Mouse (Mus musculus) kidney, embryonic 15.5 days (tissue): ENCODE measurements around the gene Sept6. TPM values are rescaled to one million over a fixed set of nuclear protein-coding genes. Genes with fewer than 3 reads are reported as not detected.

Experiments used
- ATAC-seq: fragments of 200-750 bp; cut with Nextera tagmentation; replicated peaks from 2 replicates; pipeline ENCODE4 v1.8.0; 2017; ENCODE audit warnings: moderate TSS enrichment; ENCODE audit not compliant: low FRiP score
- H3K27ac ChIP-seq: fragments of 300-500 bp; sonication (generic); 2 replicates; pipeline ENCODE4 v1.5.1; 2015; ENCODE audit warnings: mild to moderate bottlenecking, inconsistent platforms
- H3K27me3 ChIP-seq: fragments of 300-500 bp; sonication (generic); 2 replicates; pipeline ENCODE4 v1.6.1; 2015; ENCODE audit warnings: inconsistent platforms
- H3K36me3 ChIP-seq: fragments of 300-500 bp; sonication (generic); 2 replicates; pipeline ENCODE4 v1.6.1; 2015; ENCODE audit warnings: inconsistent platforms
- H3K4me1 ChIP-seq: fragments of 300-500 bp; sonication (generic); 2 replicates; pipeline ENCODE4 v1.6.1; 2015; ENCODE audit warnings: inconsistent platforms
- H3K4me2 ChIP-seq: fragments of 300-500 bp; sonication (generic); 2 replicates; pipeline ENCODE4 v1.6.1; 2015; ENCODE audit warnings: moderate library complexity, mild to moderate bottlenecking, inconsistent platforms
- H3K4me3 ChIP-seq: fragments of 300-500 bp; sonication (generic); replicated peaks from 2 replicates; pipeline ENCODE4 v1.5.1; 2015; ENCODE audit warnings: mild to moderate bottlenecking, inconsistent platforms
- H3K9ac ChIP-seq: fragments of 300-500 bp; sonication (generic); 2 replicates; pipeline ENCODE4 v1.6.1; 2015; ENCODE audit warnings: mild to moderate bottlenecking, inconsistent platforms
- H3K9me3 ChIP-seq: fragments of 300-500 bp; sonication (generic); replicated peaks from 2 replicates; pipeline ENCODE4 v1.6.1; 2016; ENCODE audit warnings: inconsistent platforms
- WGBS: fragments of 180-500 bp; shearing (Covaris S2); methylation state at CpG from one replicate; pipeline ENCODE4 v1.1.7; 2015; ENCODE audit warnings: mixed read lengths; 5-methylcytosine and 5-hydroxymethylcytosine counted together
- polyA plus RNA-seq: library from polyadenylated mRNA; unstranded; fragments of >200 nt; fragmentation: Nextera tagmentation; extraction: Ambion mirVana; gene quantifications from 2 replicates; pipeline ENCODE4 v1.2.1, GENCODE M21; 2015

Sept6 gene
- polyA plus RNA-seq = 21.9 and 23.7 TPM in 2 replicates

DNA sequence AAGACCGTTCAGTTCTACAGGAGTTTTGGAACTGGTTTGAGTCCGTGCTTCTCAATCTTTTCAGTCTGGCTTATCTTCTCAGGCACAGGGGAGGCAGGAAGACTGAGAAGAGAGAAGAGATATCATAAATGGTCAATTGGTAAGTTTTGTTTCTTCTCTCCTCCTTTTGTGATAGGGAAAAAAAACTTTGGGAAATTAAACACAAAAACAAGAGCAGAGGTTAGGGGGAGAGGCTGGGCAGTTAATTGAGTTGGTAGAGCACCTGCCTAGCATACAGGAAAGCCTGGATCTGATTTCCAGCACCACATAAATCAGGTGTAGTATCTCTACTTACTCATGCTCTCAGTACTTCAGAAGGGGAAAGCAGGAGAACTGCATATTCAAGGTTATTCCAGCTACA lies at the start of gene Sept6:
Gene Sept6, minus strand, starts transcription at position 101 of the 400 bp plus-strand sequence.
- Histone ChIP-seq H3K36me3 (no peaks in the 10 kb centered on the region), H3K27me3 (no peaks in the 10 kb centered on the region), H3K27ac (no peak within 1 kb of the TSS), H3K9ac (no peak within 1 kb of the TSS), H3K4me1 (0 out of 2 replicates have a peak, but pooled peaks cover 3% of the 10 kb centered on the region), H3K4me3 (no peak within 1 kb of the TSS), H3K9me3 (no peaks in the 10 kb centered on the region), H3K4me2 (no peak within 1 kb of the TSS)
- ATAC-seq = no peak
- 71% methylated on average over 2 of the region's 2 CpGs for WGBS

- H3K27ac ChIP-seq = no peak overlapping the region
- no peak overlapping the region for H3K4me3 ChIP-seq
- H3K9ac ChIP-seq = no peak overlapping the region
- ATAC-seq = no peak
- 61% methylated on average over 3 of the region's 3 CpGs for WGBS
- H3K4me1 ChIP-seq = no peaks in the 10 kb centered on the region
- H3K9me3 ChIP-seq = no peaks in the 10 kb centered on the region
- H3K27me3 ChIP-seq = no peaks in the 10 kb centered on the region
- H3K4me2 ChIP-seq = no peak overlapping the region
- no peaks in the 10 kb centered on the region for H3K36me3 ChIP-seq
These were observed 36.8 kb upstream of the Sept6 start for GRCm38 (mm10) chrX:37028378-37028777.

DNA sequence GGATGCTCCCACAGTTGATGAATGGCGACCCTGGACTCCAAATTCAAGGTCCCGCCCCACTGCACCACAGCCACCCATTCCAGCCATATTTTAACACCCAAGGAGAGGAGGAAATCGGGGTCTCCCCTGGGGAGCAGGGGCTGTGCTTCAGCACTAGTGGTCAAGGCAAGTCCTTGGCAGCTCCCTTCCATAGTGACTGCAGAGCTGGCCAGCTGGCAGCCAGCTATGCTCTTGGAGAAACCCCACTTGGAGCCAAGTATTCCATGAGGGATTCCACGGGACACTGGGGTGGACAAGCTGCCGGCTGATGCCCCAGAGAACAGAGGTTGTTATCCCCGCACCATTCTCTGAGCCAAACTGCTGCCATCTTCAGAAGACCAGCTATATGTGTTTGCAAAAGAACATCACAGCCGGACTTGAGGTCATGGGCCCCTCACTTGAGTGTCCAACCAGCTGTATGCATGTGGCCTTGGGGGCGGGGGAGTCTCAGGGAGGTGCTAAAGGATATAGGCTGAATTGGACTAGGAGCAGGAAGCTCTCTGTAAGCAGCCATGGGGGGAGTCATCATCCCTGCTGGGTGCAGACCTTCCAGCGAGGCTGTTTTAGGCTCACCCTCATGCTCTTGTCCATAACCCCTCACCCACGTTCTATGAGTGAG lies 32.2 kb upstream of the Sept6 start:
- WGBS = 70% methylated on average over 10 of the region's 10 CpGs
- no peaks in the 10 kb centered on the region for H3K9me3 ChIP-seq
- no peak overlapping the region for H3K9ac ChIP-seq
- no peaks in the 10 kb centered on the region for H3K36me3 ChIP-seq
- no peak for ATAC-seq
- no peak overlapping the region for H3K4me2 ChIP-seq
- H3K4me3 ChIP-seq = no peak overlapping the region
- no peaks in the 10 kb centered on the region for H3K27me3 ChIP-seq
- no peaks in the 10 kb centered on the region for H3K4me1 ChIP-seq
- no peak overlapping the region for H3K27ac ChIP-seq

GRCm38 (mm10) chrX:37022690-37023089 lies 31.1 kb upstream of the Sept6 start:
- Histone ChIP-seq H3K9me3 (no peaks in the 10 kb centered on the region), H3K9ac (no peak overlapping the region), H3K4me1 (no peaks in the 10 kb centered on the region), H3K36me3 (no peaks in the 10 kb centered on the region), H3K4me2 (no peak overlapping the region), H3K27me3 (no peaks in the 10 kb centered on the region), H3K4me3 (no peak overlapping the region), H3K27ac (no peak overlapping the region)
- ATAC-seq = no peak
- 17% methylated on average over 3 of the region's 3 CpGs for WGBS

GRCm38 (mm10) chrX:37019045-37019444 lies 27.5 kb upstream of the Sept6 start:
- Histone ChIP-seq H3K36me3 (no peaks in the 10 kb centered on the region), H3K27ac (no peak overlapping the region), H3K4me3 (no peak overlapping the region), H3K27me3 (no peaks in the 10 kb centered on the region), H3K9ac (no peak overlapping the region), H3K4me2 (no peak overlapping the region), H3K4me1 (no peaks in the 10 kb centered on the region), H3K9me3 (no peaks in the 10 kb centered on the region)
- ATAC-seq = no peak
- 78% methylated on average over 3 of the region's 3 CpGs for WGBS

- H3K27me3 ChIP-seq = no peaks in the 10 kb centered on the region
These were observed 26.6 kb upstream of the Sept6 start for GRCm38 (mm10) chrX:37018150-37018654.

DNA sequence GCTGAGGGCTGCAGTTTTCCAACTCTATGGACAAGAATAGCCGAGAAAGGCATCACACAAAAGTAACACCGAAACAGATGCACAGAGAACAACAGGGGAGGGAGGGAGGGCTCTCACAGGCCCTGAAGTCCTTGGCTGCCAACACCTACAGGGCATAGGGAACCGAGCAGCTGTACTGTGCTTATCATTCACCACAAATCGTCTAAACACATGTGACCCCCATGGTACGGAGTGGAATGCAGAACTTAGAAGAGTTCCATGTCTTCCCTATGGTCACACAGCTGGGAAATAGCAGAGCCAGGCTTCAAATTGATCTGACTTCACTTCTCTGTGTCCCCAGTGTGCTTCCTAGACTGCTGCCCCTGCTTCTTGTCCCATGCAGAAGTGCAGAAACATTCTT lies 22.3 kb upstream of the Sept6 start:
- Histone ChIP-seq H3K9ac (no peak overlapping the region), H3K36me3 (no peaks in the 10 kb centered on the region), H3K4me1 (no peaks in the 10 kb centered on the region), H3K27me3 (no peaks in the 10 kb centered on the region), H3K4me2 (no peak overlapping the region), H3K27ac (no peak overlapping the region), H3K4me3 (no peak overlapping the region), H3K9me3 (no peaks in the 10 kb centered on the region)
- 71% methylated on average over 5 of the region's 5 CpGs for WGBS
- no peak for ATAC-seq

More at GRCm38 (mm10) chrX:37018150-37018654, 26.6 kb upstream of the Sept6 start:
- Histone ChIP-seq H3K9ac (no peak overlapping the region), H3K4me1 (no peaks in the 10 kb centered on the region), H3K27ac (no peak overlapping the region), H3K9me3 (no peaks in the 10 kb centered on the region), H3K4me2 (no peak overlapping the region), H3K36me3 (no peaks in the 10 kb centered on the region), H3K4me3 (no peak overlapping the region)
- WGBS = 89% methylated on average over 9 of the region's 9 CpGs
- ATAC-seq = no peak

GRCm38 (mm10) chrX:36991039-36991438 lies 555 bp downstream of the Sept6 start:
- Histone ChIP-seq H3K4me1 (0 out of 2 replicates have a peak, but pooled peaks cover 3% of the 10 kb centered on the region), H3K27me3 (no peaks in the 10 kb centered on the region), H3K36me3 (no peaks in the 10 kb centered on the region), H3K9me3 (no peaks in the 10 kb centered on the region), H3K4me2 (no peak overlapping the region), H3K27ac (no peak overlapping the region), H3K9ac (no peak overlapping the region), H3K4me3 (no peak overlapping the region)
- no peak for ATAC-seq
- WGBS = 81% methylated on average over 4 of the region's 4 CpGs

DNA sequence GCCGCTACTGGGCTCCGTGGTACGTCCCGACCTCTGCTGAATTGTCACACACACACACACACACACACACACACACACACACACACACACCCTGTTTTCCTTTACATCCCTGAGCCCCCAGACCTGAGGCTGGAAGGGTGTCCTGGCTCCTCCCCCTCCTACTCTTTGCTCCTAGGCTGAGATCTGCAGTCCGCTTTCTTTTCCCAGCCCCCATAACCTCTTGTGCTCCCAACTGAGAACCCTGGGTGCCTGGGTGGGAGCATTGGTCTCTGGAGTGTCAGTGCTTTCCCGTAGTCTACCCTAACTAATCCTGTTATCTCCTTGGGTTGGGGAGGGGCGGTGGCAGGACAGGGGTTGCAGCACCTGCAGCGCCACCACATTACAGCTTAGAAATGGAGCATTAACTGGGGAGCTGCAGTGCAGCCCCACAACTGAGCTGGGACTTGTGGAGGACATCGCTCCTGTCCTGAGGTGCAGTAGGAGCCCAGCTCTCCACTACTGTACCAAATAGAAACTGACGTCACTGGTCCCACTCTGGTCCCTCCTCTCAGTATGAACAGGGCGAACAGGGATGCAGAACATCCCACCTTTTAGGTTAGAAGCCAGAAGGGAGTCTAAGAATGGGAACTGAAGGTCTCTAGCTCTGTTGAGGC lies 1.7 kb downstream of the Sept6 start:
- ATAC-seq = peak; percentile 19
- Histone ChIP-seq H3K9ac (peak overlapping the region; percentile 54; the same call in 1 of the 2 replicates), H3K36me3 (no peaks in the 10 kb centered on the region), H3K4me1 (0 out of 2 replicates have a peak, but pooled peaks cover 3% of the 10 kb centered on the region), H3K9me3 (no peaks in the 10 kb centered on the region), H3K27ac (no peak overlapping the region), H3K27me3 (no peaks in the 10 kb centered on the region), H3K4me3 (peak overlapping the region; percentile 62), H3K4me2 (peak overlapping the region; percentile 66)
- WGBS = 29% methylated on average over 7 of the region's 11 CpGs

DNA sequence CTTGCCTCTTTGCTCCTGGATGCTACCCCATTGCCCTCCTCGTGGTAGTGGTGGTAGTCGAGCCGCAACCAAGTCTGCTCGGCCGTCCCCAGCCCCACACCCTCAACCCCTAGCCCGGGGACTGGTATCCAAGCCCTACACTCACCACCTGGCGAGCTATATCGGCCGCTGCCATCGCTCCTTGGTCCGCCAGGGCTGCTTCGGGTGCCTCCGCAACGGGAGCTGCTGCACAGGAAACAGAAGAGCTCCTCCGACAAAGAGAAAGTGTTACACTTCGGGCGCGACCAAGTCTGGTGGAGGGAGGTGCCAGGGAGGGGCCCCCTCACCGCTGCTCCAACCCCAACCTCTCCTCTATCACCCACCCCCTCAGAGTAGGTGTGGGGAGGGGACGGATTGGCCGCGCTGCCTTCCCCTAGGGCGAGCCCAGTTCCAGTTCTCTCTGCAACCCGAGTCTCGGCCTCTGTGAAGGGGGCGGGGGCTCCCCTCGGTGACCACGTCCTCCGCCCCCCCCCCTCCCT lies 2.3 kb downstream of the Sept6 start:
- peak; percentile 97 for ATAC-seq
- WGBS = 13% methylated on average over 27 of the region's 29 CpGs
- H3K4me2 ChIP-seq = peak overlapping the region; percentile 66
- peak overlapping the region; percentile 62 for H3K4me3 ChIP-seq
- no peaks in the 10 kb centered on the region for H3K27me3 ChIP-seq
- H3K27ac ChIP-seq = peak overlapping the region; percentile 58; the same call in 1 of the 2 replicates
- H3K4me1 ChIP-seq = 0 out of 2 replicates have a peak, but pooled peaks cover 3% of the 10 kb centered on the region
- no peaks in the 10 kb centered on the region for H3K9me3 ChIP-seq
- no peaks in the 10 kb centered on the region for H3K36me3 ChIP-seq
- H3K9ac ChIP-seq = peak overlapping the region; percentile 54

DNA sequence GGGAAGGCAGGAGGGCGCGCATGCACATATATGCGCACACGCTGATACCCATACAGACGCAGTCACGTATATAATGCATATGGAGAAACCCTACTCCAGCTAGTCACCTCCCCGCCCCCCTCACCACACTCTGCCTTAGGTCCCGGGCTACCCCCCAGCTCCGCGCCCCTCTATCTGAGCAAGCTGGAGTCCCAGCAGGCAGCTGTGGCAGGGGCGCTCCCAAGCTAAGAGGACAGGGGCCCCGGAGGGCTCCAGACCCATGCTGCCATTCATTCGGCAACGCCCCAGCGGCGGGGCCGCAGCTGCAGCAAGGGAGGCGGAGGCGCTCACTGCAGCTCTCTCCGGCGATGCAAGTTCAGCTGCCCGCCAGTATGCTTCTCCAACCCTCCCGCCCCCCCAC lies 2.8 kb downstream of the Sept6 start:
- H3K4me2 ChIP-seq = peak overlapping the region; percentile 66
- 8% methylated on average over 21 of the region's 23 CpGs for WGBS
- H3K4me1 ChIP-seq = 0 out of 2 replicates have a peak, but pooled peaks cover 4% of the 10 kb centered on the region
- peak overlapping the region; percentile 54 for H3K9ac ChIP-seq
- H3K9me3 ChIP-seq = no peaks in the 10 kb centered on the region
- peak overlapping the region; percentile 58; the same call in 1 of the 2 replicates for H3K27ac ChIP-seq
- peak; percentile 63 for ATAC-seq
- peak overlapping the region; percentile 62 for H3K4me3 ChIP-seq
- H3K36me3 ChIP-seq = no peaks in the 10 kb centered on the region
- H3K27me3 ChIP-seq = no peaks in the 10 kb centered on the region

GRCm38 (mm10) chrX:36987851-36988250 lies 3.7 kb downstream of the Sept6 start:
- Histone ChIP-seq H3K27ac (no peak overlapping the region), H3K4me1 (0 out of 2 replicates have a peak, but pooled peaks cover 9% of the 10 kb centered on the region), H3K4me3 (peak overlapping the region; percentile 62), H3K36me3 (no peaks in the 10 kb centered on the region), H3K9ac (no peak overlapping the region), H3K27me3 (no peaks in the 10 kb centered on the region), H3K4me2 (peak overlapping the region; percentile 66), H3K9me3 (no peaks in the 10 kb centered on the region)
- ATAC-seq = no peak
- WGBS = 54% methylated on average over 4 of the region's 4 CpGs
